Comparison of ENCODE assay signal across 11 mouse cellular contexts in genomic region chr3:129552370-129552769, GRCm38 (mm10). TPM values are rescaled to one million over a fixed set of nuclear protein-coding genes. Genes with fewer than 3 reads are reported as not detected.
DNase-seq lines count a peak whose midpoint lies in the region; ATAC-seq and TF ChIP-seq lines count a peak whose summit lies in the region.
"Had no signal": no experiment of that assay in that cellular context is flagged by ENCODE, and none has a peak within 500 bp of the region (broad histone marks: within the 10 kb centered on the region; RNA-seq: fewer than 3 reads in every experiment).

No protein-coding gene starts in this region.

- no peak overlapping the region for H3K9ac ChIP-seq in stomach, embryonic 16.5 days (ENCODE audit: low read length)

- H3K4me1 ChIP-seq in stomach, embryonic 16.5 days (ENCODE audit: control insufficient read depth, insufficient read depth, low read length) = peaks cover 25% of the 10 kb centered on the region

- peak; percentile 48 for ATAC-seq in inflammation-experienced regulatory T-cells, adult 6 months
- ATAC-seq in stomach, embryonic 16.5 days (ENCODE audit: insufficient read depth, low FRiP score) = no peak
- ATAC-seq: midbrain, embryonic 16.5 days had no signal

- TF ChIP-seq CTCF in layer of hippocampus, adult 2 months (conservative IDR thresholded peaks at IDR 0.05) = no peak

- H3K36me3 ChIP-seq in stomach, embryonic 16.5 days (ENCODE audit: control insufficient read depth, insufficient read depth, low read length) = no peaks in the 10 kb centered on the region

- peak overlapping the region; percentile 52 for H3K27ac ChIP-seq in stomach, embryonic 16.5 days (ENCODE audit: low read length)
- no peak overlapping the region for H3K27ac ChIP-seq in layer of hippocampus, adult 2 months

- no peaks in the 10 kb centered on the region for H3K27me3 ChIP-seq in stomach, embryonic 16.5 days (ENCODE audit: control insufficient read depth, insufficient read depth, low read length)

- no peaks in the 10 kb centered on the region for H3K9me3 ChIP-seq in stomach, embryonic 16.5 days (replicated peaks; ENCODE audit: control insufficient read depth, low read length)

- H3K4me3 ChIP-seq in stomach, embryonic 16.5 days (replicated peaks; ENCODE audit: low read length) = no peak overlapping the region
- no peak overlapping the region for H3K4me3 ChIP-seq in layer of hippocampus, adult 2 months

- WGBS in stomach, embryonic 16.5 days = 67% methylated on average over 6 of the region's 6 CpGs

- H3K4me2 ChIP-seq in stomach, embryonic 16.5 days (ENCODE audit: low read depth, low read length) = no peak overlapping the region

- peak; percentile 26 for DNase-seq in 416B (ENCODE audit: low read depth)
- peak; percentile 45 for DNase-seq in CD4-positive helper T cell, adult 2 months (ENCODE audit: low read depth, low spot score)
- DNase-seq in retina, postnatal 1 day = no peak
- no peak for DNase-seq in layer of hippocampus, adult 2 months (ENCODE audit: low spot score in 2 of 2)
- no peak for DNase-seq in cerebellum, adult 9-10 months
- DNase-seq: heart, adult 11 months; heart, postnatal 14 days; layer of hippocampus, adult 9-11 months had no signal

RNA-seq across cellular contexts. Expression of gene Elovl6, which starts 20.2 kb away (rescaled TPM):
- 10 to 100 TPM in 2 of 3 experiments, 1 to 10 TPM in 1; 9.0 to 16.4 (median 11.1) TPM for polyA plus RNA-seq in inflammation-experienced regulatory T-cells, adult 6 months (2017; shearing (Covaris generic))
- 27.5 and 31.5 TPM in 2 replicates for polyA plus RNA-seq in stomach, embryonic 16.5 days (2015; fragmentation: Nextera tagmentation; extraction: Ambion mirVana)
- 10 to 100 TPM; 28.3 to 30.4 TPM for total RNA-seq in layer of hippocampus, adult 2 months (2021)

Comparison
In these comparisons a context has a peak if more than half of its experiments do, and no peak if none do; other contexts are left out.
1. DNase-seq: peak in 416B (single experiment) and CD4-positive helper T cell, adult 2 months (single experiment); none in retina, postnatal 1 day (single experiment), layer of hippocampus, adult 2 months (0 of 2) and cerebellum, adult 9-10 months (single experiment).